Mouse (Mus musculus) MEL (cell line): ENCODE data around the gene Cntf.

Experiments
- CTCF ChIP-seq, 3 experiments: IDR thresholded peaks in 2 of 3; conservative IDR thresholded peaks in 1 of 3; 2 replicates each; pipeline ENCODE4 v1.5.1; 2011 to 2012; ENCODE audit warnings: low read length in 3 of 3, low read depth in 2 of 3, mild to moderate bottlenecking in 2 of 3, improper control_type of control experiment in 1 of 3, inconsistent platforms in 1 of 3, mixed read lengths in 1 of 3, moderate library complexity in 1 of 3; ENCODE audit not compliant: control insufficient read depth in 1 of 3, insufficient read depth in 1 of 3, poor library complexity in 1 of 3, severe bottlenecking in 1 of 3
- ELF1 ChIP-seq: IDR thresholded peaks from 2 replicates; pipeline ENCODE4 v1.6.1; 2014; ENCODE audit warnings: low read depth, mild to moderate bottlenecking, inconsistent platforms, low read length, improper control_type of control experiment, moderate library complexity
- GATA1 ChIP-seq: IDR thresholded peaks from 2 replicates; pipeline ENCODE4 v1.6.1; 2011; ENCODE audit warnings: low read depth, low read length, improper control_type of control experiment
- MAZ ChIP-seq: IDR thresholded peaks from 2 replicates; pipeline ENCODE4 v1.6.1; 2012; ENCODE audit warnings: low read depth, mild to moderate bottlenecking, inconsistent platforms, low read length, improper control_type of control experiment
- MXI1 ChIP-seq: IDR thresholded peaks from 2 replicates; pipeline ENCODE4 v1.6.1; 2011; ENCODE audit warnings: mild to moderate bottlenecking, low read depth, low read length, improper control_type of control experiment
- NELFE ChIP-seq: IDR thresholded peaks from 2 replicates; pipeline ENCODE4 v1.6.1; 2011; ENCODE audit warnings: low read depth, low read length, improper control_type of control experiment
- POLR2A ChIP-seq, 2 experiments: IDR thresholded peaks; 2 replicates each; pipeline ENCODE4 v1.6.1; 2011 to 2012; ENCODE audit warnings: low read length in 2 of 2, mild to moderate bottlenecking in 2 of 2, control low read depth in 1 of 2, improper control_type of control experiment in 1 of 2, low read depth in 1 of 2, moderate library complexity in 1 of 2; ENCODE audit not compliant: control insufficient read depth in 1 of 2, insufficient read depth in 1 of 2, poor library complexity in 1 of 2
- ZC3H11A ChIP-seq: IDR thresholded peaks from 2 replicates; pipeline ENCODE4 v1.6.1; 2012; ENCODE audit warnings: low read depth, mild to moderate bottlenecking, inconsistent platforms, low read length, improper control_type of control experiment

DNA sequence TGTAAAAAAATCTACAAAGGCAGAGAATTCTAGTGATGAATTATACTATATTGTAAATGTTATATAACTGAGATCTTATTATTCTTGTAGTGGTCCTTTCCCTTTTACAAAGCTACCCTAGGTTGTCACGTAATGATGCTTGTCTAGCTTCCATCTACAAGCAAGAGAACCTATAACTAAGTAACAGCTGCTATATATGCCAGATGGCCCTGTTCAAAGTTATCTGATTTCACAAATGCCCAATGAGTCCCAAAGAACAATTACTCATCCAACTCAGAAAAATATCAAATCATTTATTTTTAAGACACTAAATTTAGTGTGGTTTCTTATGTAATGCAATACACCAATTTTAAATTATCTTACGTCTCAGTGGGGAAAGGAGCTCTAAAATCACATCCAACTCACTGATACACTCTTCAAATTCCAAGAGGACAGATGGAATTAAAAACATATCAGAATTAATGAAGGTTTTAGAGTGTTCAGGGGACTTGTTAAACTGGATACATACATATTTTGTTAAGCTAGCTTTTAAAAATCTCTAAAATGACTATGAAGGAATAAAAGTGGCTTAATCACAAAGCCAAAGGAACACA, 21.5 kb upstream of the Cntf start:
- TF ChIP-seq ZC3H11A = no peak
- no peak for TF ChIP-seq CTCF (IDR thresholded peaks at IDR 0.05 in 2 of 3, conservative IDR thresholded peaks at IDR 0.05 in 1 of 3; ENCODE audit: control insufficient read depth in 1 of 3, insufficient read depth in 1 of 3, low read depth in 2 of 3, low read length in 3 of 3, poor library complexity in 1 of 3, severe bottlenecking in 1 of 3)
- TF ChIP-seq ELF1 = no peak
- no peak for TF ChIP-seq GATA1
- no peak for TF ChIP-seq NELFE
- TF ChIP-seq POLR2A (IDR thresholded peaks at IDR 0.05; ENCODE audit: control insufficient read depth in 1 of 2, insufficient read depth in 1 of 2, low read depth in 1 of 2, low read length in 2 of 2, poor library complexity in 1 of 2) = no peak
- no peak for TF ChIP-seq MXI1
- TF ChIP-seq MAZ = no peak
